Mouse (Mus musculus): Measurements from ENCODE around the gene Stk33. TPM values are rescaled to one million over a fixed set of nuclear protein-coding genes. Genes with fewer than 3 reads are reported as not detected.
"Not testable (repeated sequence)": the region's sequence is repeated elsewhere in the genome, so short reads cannot be mapped to it uniquely, and the experiment has no call there.

The Stk33 gene
- polyA plus RNA-seq, 1 experiment from 2014 or later: not detected

GRCm38 (mm10) chr7:109399299-109399698, 39.6 kb downstream of the Stk33 start:
- 40% methylated on average over 3 of the region's 3 CpGs for WGBS (ENCODE audit: insufficient replicate concordance)
- no peaks in the 10 kb centered on the region for H3K27me3 ChIP-seq (ENCODE audit: control insufficient read depth, insufficient read depth, low read depth, low read length)
- no peak for ATAC-seq (ENCODE audit: low read depth)

DNA sequence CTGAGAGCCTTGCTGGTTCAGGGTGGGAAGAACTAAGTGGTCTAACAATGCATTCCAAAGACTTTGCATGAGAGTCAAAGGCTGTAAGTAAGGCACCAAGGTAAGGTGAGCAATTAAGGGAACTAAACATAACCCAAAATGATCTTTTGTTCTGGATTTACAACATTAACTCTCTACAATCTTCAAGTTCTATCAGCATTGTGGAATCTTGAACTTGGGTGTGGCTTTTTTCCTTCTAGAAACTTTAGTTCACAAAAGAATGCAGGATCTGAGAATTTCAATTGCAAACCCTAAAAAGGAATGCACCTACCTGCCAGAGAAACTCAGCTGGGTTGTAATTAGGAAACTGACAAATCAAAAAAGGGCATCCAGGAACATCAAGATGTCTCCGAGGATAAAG, 57.8 kb downstream of the Stk33 start:
- Histone ChIP-seq H3K27me3 (ENCODE audit: control insufficient read depth, insufficient read depth, low read depth, low read length) (no peaks in the 10 kb centered on the region), H3K27ac (ENCODE audit: low read length) (no peak overlapping the region), H3K36me3 (ENCODE audit: control insufficient read depth, insufficient read depth) (no peaks in the 10 kb centered on the region), H3K9me3 (replicated peaks; ENCODE audit: control insufficient read depth, low read length) (no peaks in the 10 kb centered on the region), H3K9ac (ENCODE audit: low read depth, low read length) (no peak overlapping the region), H3K4me1 (ENCODE audit: control insufficient read depth, low read depth, low read length) (no peaks in the 10 kb centered on the region), H3K4me2 (ENCODE audit: low read depth, low read length) (no peak overlapping the region), H3K4me3 (ENCODE audit: low read depth, low read length) (no peak overlapping the region)
- 28% methylated on average over 1 of the region's 1 CpGs for WGBS (ENCODE audit: insufficient replicate concordance)
- no peak for ATAC-seq (ENCODE audit: low read depth)

More at GRCm38 (mm10) chr7:109399299-109399698, 39.6 kb downstream of the Stk33 start:
- Histone ChIP-seq H3K4me3 (ENCODE audit: low read depth, low read length) (no peak overlapping the region), H3K4me1 (ENCODE audit: control insufficient read depth, low read depth, low read length) (no peaks in the 10 kb centered on the region), H3K27ac (ENCODE audit: low read length) (no peak overlapping the region), H3K4me2 (ENCODE audit: low read depth, low read length) (no peak overlapping the region), H3K9ac (ENCODE audit: low read depth, low read length) (no peak overlapping the region), H3K9me3 (replicated peaks; ENCODE audit: control insufficient read depth, low read length) (no peaks in the 10 kb centered on the region), H3K36me3 (ENCODE audit: control insufficient read depth, insufficient read depth) (no peaks in the 10 kb centered on the region)

- 65% methylated on average over 6 of the region's 6 CpGs for WGBS (ENCODE audit: insufficient replicate concordance)
- not testable (repeated sequence) for H3K4me2 ChIP-seq (ENCODE audit: low read depth, low read length); H3K27ac ChIP-seq (ENCODE audit: low read length); H3K36me3 ChIP-seq (ENCODE audit: control insufficient read depth, insufficient read depth); ATAC-seq (ENCODE audit: low read depth); H3K4me1 ChIP-seq (ENCODE audit: control insufficient read depth, low read depth, low read length); H3K4me3 ChIP-seq (ENCODE audit: low read depth, low read length); H3K9me3 ChIP-seq (replicated peaks; ENCODE audit: control insufficient read depth, low read length); H3K9ac ChIP-seq (ENCODE audit: low read depth, low read length); H3K27me3 ChIP-seq (ENCODE audit: control insufficient read depth, insufficient read depth, low read depth, low read length)
Measured at GRCm38 (mm10) chr7:109373556-109373955, 65.3 kb downstream of the Stk33 start.

DNA sequence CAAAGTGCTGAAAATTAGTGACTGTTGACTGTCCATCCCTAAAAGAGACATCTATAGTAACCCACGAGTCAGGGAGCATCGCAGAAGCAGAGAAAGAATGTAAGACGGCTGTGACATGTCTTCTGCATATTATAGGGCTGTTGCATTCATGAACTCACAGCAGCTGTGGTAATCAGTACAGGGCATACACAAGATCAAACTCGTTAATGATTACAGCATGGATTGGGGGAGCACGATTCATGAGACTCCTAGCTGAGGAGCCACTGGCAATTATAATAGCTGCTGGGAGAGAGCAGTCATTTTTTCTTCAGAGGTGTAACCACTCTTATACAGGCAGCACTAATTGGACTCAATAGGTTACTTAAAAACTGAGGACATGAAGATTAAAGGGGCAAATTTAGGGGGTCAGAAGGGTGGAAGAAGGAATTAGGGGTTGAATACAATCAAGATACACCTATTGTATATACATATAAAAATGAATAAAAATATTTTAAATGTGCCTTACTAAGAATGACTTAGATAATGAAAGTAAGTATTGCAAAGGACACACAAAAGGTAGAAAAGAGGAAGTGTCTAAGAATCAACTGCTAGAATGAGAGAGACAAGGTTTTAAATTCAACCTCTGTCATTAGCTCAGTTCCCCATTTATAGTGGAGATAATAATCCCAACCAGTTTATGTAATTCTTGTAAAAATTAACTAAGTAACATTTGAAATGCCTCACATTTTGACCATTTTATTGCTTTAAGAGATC, 80.3 kb downstream of the Stk33 start:
- H3K27me3 ChIP-seq (ENCODE audit: control insufficient read depth, insufficient read depth, low read depth, low read length): no peaks in the 10 kb centered on the region
- H3K4me1 ChIP-seq (ENCODE audit: control insufficient read depth, low read depth, low read length): no peaks in the 10 kb centered on the region
- no peaks in the 10 kb centered on the region for H3K9me3 ChIP-seq (replicated peaks; ENCODE audit: control insufficient read depth, low read length)
- H3K36me3 ChIP-seq (ENCODE audit: control insufficient read depth, insufficient read depth): no peaks in the 10 kb centered on the region
- no peak overlapping the region for H3K27ac ChIP-seq (ENCODE audit: low read length)
- H3K4me2 ChIP-seq (ENCODE audit: low read depth, low read length): no peak overlapping the region
- WGBS (ENCODE audit: insufficient replicate concordance): 58% methylated on average over 5 of the region's 5 CpGs
- no peak overlapping the region for H3K9ac ChIP-seq (ENCODE audit: low read depth, low read length)
- no peak overlapping the region for H3K4me3 ChIP-seq (ENCODE audit: low read depth, low read length)
- ATAC-seq (ENCODE audit: low read depth): no peak

GRCm38 (mm10) chr7:109357877-109358276, 81.0 kb downstream of the Stk33 start:
- no peak overlapping the region for H3K9ac ChIP-seq (ENCODE audit: low read depth, low read length)
- 33% methylated on average over 1 of the region's 1 CpGs for WGBS (ENCODE audit: insufficient replicate concordance)
- H3K4me1 ChIP-seq (ENCODE audit: control insufficient read depth, low read depth, low read length): no peaks in the 10 kb centered on the region
- ATAC-seq (ENCODE audit: low read depth): no peak
- H3K9me3 ChIP-seq (replicated peaks; ENCODE audit: control insufficient read depth, low read length): no peaks in the 10 kb centered on the region
- H3K36me3 ChIP-seq (ENCODE audit: control insufficient read depth, insufficient read depth): no peaks in the 10 kb centered on the region
- H3K27me3 ChIP-seq (ENCODE audit: control insufficient read depth, insufficient read depth, low read depth, low read length): no peaks in the 10 kb centered on the region
- no peak overlapping the region for H3K4me2 ChIP-seq (ENCODE audit: low read depth, low read length)
- H3K27ac ChIP-seq (ENCODE audit: low read length): no peak overlapping the region
- no peak overlapping the region for H3K4me3 ChIP-seq (ENCODE audit: low read depth, low read length)

GRCm38 (mm10) chr7:109347241-109347640, 91.6 kb downstream of the Stk33 start:
- H3K4me1 ChIP-seq (ENCODE audit: control insufficient read depth, low read depth, low read length): no peaks in the 10 kb centered on the region
- no peak overlapping the region for H3K27ac ChIP-seq (ENCODE audit: low read length)
- H3K27me3 ChIP-seq (ENCODE audit: control insufficient read depth, insufficient read depth, low read depth, low read length): no peaks in the 10 kb centered on the region
- no peaks in the 10 kb centered on the region for H3K9me3 ChIP-seq (replicated peaks; ENCODE audit: control insufficient read depth, low read length)
- no peaks in the 10 kb centered on the region for H3K36me3 ChIP-seq (ENCODE audit: control insufficient read depth, insufficient read depth)
- no peak for ATAC-seq (ENCODE audit: low read depth)
- H3K4me3 ChIP-seq (ENCODE audit: low read depth, low read length): no peak overlapping the region
- no peak overlapping the region for H3K4me2 ChIP-seq (ENCODE audit: low read depth, low read length)
- 57% methylated on average over 3 of the region's 3 CpGs for WGBS (ENCODE audit: insufficient replicate concordance)
- H3K9ac ChIP-seq (ENCODE audit: low read depth, low read length): no peak overlapping the region

DNA sequence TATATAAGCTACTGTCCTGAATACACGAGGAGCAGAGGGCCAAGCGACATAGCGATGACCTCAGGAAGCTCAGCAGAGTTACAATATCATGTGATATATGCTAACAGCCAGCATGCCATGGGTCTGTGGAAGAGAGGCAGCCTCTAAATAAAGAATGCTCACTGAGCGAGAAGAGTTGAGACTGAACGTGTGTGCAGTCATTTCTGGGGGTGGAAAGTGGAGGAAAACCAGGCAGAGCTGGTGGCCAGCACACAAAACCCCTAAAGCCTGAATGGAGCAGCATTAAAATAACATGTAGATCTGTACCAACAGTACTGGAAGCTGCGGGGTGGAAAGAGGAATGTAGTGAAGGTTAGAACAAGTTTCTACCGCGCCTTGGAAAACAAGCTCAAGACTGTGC, 107.2 kb downstream of the Stk33 start:
- Histone ChIP-seq H3K9me3 (replicated peaks; ENCODE audit: control insufficient read depth, low read length) (no peaks in the 10 kb centered on the region), H3K4me2 (ENCODE audit: low read depth, low read length) (no peak overlapping the region), H3K4me1 (ENCODE audit: control insufficient read depth, low read depth, low read length) (no peaks in the 10 kb centered on the region), H3K27ac (ENCODE audit: low read length) (no peak overlapping the region), H3K27me3 (ENCODE audit: control insufficient read depth, insufficient read depth, low read depth, low read length) (no peaks in the 10 kb centered on the region), H3K36me3 (ENCODE audit: control insufficient read depth, insufficient read depth) (no peaks in the 10 kb centered on the region), H3K9ac (ENCODE audit: low read depth, low read length) (no peak overlapping the region), H3K4me3 (ENCODE audit: low read depth, low read length) (no peak overlapping the region)
- no peak for ATAC-seq (ENCODE audit: low read depth)
- WGBS (ENCODE audit: insufficient replicate concordance): 63% methylated on average over 8 of the region's 8 CpGs

DNA sequence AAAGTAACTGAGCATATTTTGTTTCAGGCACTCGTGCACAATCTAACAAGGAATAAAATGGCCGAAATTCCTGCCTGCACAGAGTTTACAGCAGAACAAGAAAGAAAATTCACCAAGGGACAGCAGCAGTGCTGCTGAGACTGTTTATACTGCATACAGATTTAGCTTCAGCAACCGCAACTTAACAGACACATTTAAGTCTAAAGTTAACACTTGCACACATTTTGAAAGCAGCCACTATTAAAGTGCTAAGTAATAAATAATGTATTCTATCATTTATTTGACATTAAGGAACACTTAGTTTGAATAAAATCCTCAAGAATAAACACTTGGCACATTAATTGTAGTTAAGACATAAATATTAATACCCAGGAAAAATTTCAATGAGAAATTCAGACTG, 110.1 kb downstream of the Stk33 start:
- no peak for ATAC-seq (ENCODE audit: low read depth)
- no peak overlapping the region for H3K4me2 ChIP-seq (ENCODE audit: low read depth, low read length)
- no peaks in the 10 kb centered on the region for H3K27me3 ChIP-seq (ENCODE audit: control insufficient read depth, insufficient read depth, low read depth, low read length)
- no peak overlapping the region for H3K9ac ChIP-seq (ENCODE audit: low read depth, low read length)
- no peak overlapping the region for H3K4me3 ChIP-seq (ENCODE audit: low read depth, low read length)
- WGBS (ENCODE audit: insufficient replicate concordance): 58% methylated on average over 3 of the region's 3 CpGs
- H3K4me1 ChIP-seq (ENCODE audit: control insufficient read depth, low read depth, low read length): no peaks in the 10 kb centered on the region
- H3K27ac ChIP-seq (ENCODE audit: low read length): no peak overlapping the region
- no peaks in the 10 kb centered on the region for H3K36me3 ChIP-seq (ENCODE audit: control insufficient read depth, insufficient read depth)
- H3K9me3 ChIP-seq (replicated peaks; ENCODE audit: control insufficient read depth, low read length): no peaks in the 10 kb centered on the region

DNA sequence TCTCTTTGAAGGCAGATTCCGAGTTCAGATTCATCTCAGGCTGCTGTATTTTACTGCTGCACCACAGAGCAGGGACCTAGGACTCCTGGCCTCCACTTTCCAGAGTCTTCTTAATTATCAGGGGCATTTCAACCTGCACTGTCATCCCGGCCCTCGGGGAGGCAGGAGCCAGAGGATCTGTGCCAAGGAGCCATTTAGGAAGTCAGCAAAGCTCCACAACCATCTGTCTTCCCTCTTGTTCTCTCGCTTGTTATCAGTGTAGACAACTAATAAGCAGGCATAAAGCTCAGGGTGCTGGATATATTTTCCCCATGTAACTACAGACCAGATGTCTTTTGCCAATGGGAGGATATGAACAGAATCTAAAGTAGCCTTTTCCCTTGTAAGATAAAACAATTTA, 112.1 kb downstream of the Stk33 start:
- no peaks in the 10 kb centered on the region for H3K4me1 ChIP-seq (ENCODE audit: control insufficient read depth, low read depth, low read length)
- no peak overlapping the region for H3K9ac ChIP-seq (ENCODE audit: low read depth, low read length)
- no peak overlapping the region for H3K27ac ChIP-seq (ENCODE audit: low read length)
- no peaks in the 10 kb centered on the region for H3K9me3 ChIP-seq (replicated peaks; ENCODE audit: control insufficient read depth, low read length)
- no peak overlapping the region for H3K4me2 ChIP-seq (ENCODE audit: low read depth, low read length)
- 54% methylated on average over 4 of the region's 4 CpGs for WGBS (ENCODE audit: insufficient replicate concordance)
- ATAC-seq (ENCODE audit: low read depth): no peak
- no peaks in the 10 kb centered on the region for H3K27me3 ChIP-seq (ENCODE audit: control insufficient read depth, insufficient read depth, low read depth, low read length)
- H3K36me3 ChIP-seq (ENCODE audit: control insufficient read depth, insufficient read depth): no peaks in the 10 kb centered on the region
- H3K4me3 ChIP-seq (ENCODE audit: low read depth, low read length): no peak overlapping the region

All from liver, embryonic 16.5 days (tissue).